Mouse (Mus musculus) heart, adult 2 months (tissue): ENCODE results near the gene Abhd8.

Experiments used
- CTCF ChIP-seq: fragments of 200-600 bp; IDR thresholded peaks from 2 replicates; pipeline ENCODE4 v1.8.1; 2022; ENCODE audit warnings: antibody characterized with exemption, mild to moderate bottlenecking, moderate library complexity
- EP300 ChIP-seq: fragments of 200-500 bp; IDR thresholded peaks from 2 replicates; pipeline ENCODE4 v1.6.1; 2011; ENCODE audit warnings: low read depth, low read length, control low read depth; ENCODE audit not compliant: insufficient read depth
- POLR2A ChIP-seq: fragments of 200-500 bp; IDR thresholded peaks from 2 replicates; pipeline ENCODE4 v1.6.1; 2011; ENCODE audit warnings: mild to moderate bottlenecking, low read depth, low read length, control low read depth; ENCODE audit not compliant: insufficient read depth

DNA sequence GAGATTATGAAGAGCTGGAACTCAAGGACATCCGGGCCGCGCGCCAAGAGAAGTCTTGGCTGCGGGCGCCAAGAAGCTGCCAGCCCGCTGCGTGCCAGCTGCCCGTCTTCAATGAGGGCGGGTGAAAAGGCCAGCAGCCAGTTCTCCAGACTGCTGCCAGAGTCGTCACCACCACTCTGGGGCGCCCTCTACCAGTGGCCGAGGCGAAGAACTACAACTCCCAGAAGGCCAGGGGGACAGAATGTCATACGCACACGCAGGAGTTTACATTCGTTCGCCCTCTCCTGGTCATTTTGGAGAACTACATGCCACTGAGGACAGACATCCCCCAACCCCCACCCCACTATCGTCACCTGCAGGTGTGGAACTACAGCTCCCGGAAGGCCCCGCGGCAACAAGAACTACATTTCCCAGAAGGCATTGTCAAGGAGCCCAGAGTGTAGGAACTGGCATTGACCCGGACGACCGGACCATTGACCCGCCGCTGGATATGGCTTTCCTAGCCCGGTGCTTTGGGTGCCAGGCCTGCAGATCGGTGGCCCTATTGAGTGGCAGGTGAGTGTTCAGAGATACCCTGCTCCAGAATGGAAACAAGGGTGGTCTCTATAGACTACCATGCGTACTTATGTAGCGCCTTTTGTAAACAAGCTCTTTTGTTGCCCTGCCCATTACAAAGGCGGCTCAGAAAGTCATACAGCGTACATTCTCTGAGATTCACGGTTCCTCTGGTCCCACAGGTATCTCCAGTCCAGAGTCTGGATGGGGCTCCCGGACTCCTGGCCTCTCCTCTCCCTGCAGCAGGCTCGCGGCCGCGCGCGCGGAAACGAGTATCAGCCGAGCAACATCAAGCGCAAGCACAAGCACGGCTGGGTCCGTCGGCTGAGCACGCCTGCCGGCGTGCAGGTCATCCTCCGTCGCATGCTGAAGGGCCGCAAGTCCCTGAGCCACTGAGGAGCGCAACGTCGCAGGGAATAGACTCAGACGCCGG is 1.4 kb upstream of the Abhd8 start, which contains the start of gene Mrpl34:
- TF ChIP-seq POLR2A (peak; percentile 95), CTCF (peak; percentile 98), EP300 (peak; percentile 88; the same call in 1 of the 2 replicates)
